Mouse (Mus musculus) forebrain, embryonic 11.5 days (tissue): Measurements from ENCODE around the gene Cyp4f16. TPM values are rescaled to one million over a fixed set of nuclear protein-coding genes. Genes with fewer than 3 reads are reported as not detected.
A peak's percentile ranks its signal among the peaks of the same experiment; 100 is the strongest.
"Not testable (repeated sequence)": the region's sequence is repeated elsewhere in the genome, so short reads cannot be mapped to it uniquely, and the experiment has no call there.

Source experiments
- ATAC-seq: fragments of 200-750 bp; cut with Nextera tagmentation; replicated peaks from 2 replicates; pipeline ENCODE4 v1.8.0; 2017; ENCODE audit warnings: moderate TSS enrichment; ENCODE audit not compliant: low FRiP score
- DNase-seq: peaks from one replicate; pipeline ENCODE4 v3.0.0-alpha.2; 2017; ENCODE audit warnings: low spot score
- H3K27ac ChIP-seq: fragments of 300-500 bp; sonication (generic); 2 replicates; pipeline ENCODE4 v1.5.1; 2014; ENCODE audit warnings: low read depth, low read length
- H3K27me3 ChIP-seq: fragments of 300-500 bp; sonication (generic); 2 replicates; pipeline ENCODE4 v1.6.1; 2014; ENCODE audit warnings: mild to moderate bottlenecking, low read length, mixed read lengths; ENCODE audit not compliant: control insufficient read depth, insufficient read depth
- H3K36me3 ChIP-seq: fragments of 300-500 bp; sonication (generic); 2 replicates; pipeline ENCODE4 v1.6.1; 2014; ENCODE audit warnings: mild to moderate bottlenecking, low read length, moderate library complexity, mixed read lengths; ENCODE audit not compliant: control insufficient read depth, insufficient read depth
- H3K4me1 ChIP-seq: fragments of 300-500 bp; sonication (generic); replicated peaks from 2 replicates; pipeline ENCODE4 v1.6.1; 2014; ENCODE audit warnings: low read length, mixed read lengths; ENCODE audit not compliant: control insufficient read depth, insufficient read depth
- H3K4me2 ChIP-seq: fragments of 300-500 bp; sonication (generic); 2 replicates; pipeline ENCODE4 v1.6.1; 2014; ENCODE audit warnings: low read depth, mild to moderate bottlenecking, low read length, moderate library complexity, mixed read lengths; ENCODE audit not compliant: severe bottlenecking
- H3K4me3 ChIP-seq: fragments of 300-500 bp; sonication (generic); 2 replicates; pipeline ENCODE4 v1.5.1; 2014; ENCODE audit warnings: low read depth, low read length
- H3K9ac ChIP-seq: fragments of 300-500 bp; sonication (generic); 2 replicates; pipeline ENCODE4 v1.6.1; 2014; ENCODE audit warnings: low read length
- H3K9me3 ChIP-seq: fragments of 300-500 bp; sonication (generic); 2 replicates; pipeline ENCODE4 v1.6.1; 2016; ENCODE audit warnings: low read length, mixed read lengths; ENCODE audit not compliant: control insufficient read depth
- WGBS: fragments of 180-500 bp; shearing (Covaris S2); extraction: QIAGEN DNeasy Blood & Tissue Kit; methylation state at CpG from one replicate; pipeline ENCODE4 v1.1.7; 2014; 5-methylcytosine and 5-hydroxymethylcytosine counted together
- polyA plus RNA-seq: library from polyadenylated mRNA; unstranded; fragments of >200 nt; fragmentation: Nextera tagmentation; extraction: Ambion mirVana; gene quantifications from 2 replicates; pipeline ENCODE4 v1.2.1, GENCODE M21; 2014

Cyp4f16 gene
- 13.4 and 13.5 TPM in 2 replicates for polyA plus RNA-seq

GRCm38 (mm10) chr17:32536051-32536866 lies at the start of gene Cyp4f16:
Gene Cyp4f16, plus strand, starts transcription at chr17:32536558.
- 12% methylated on average over 5 of the region's 5 CpGs for WGBS
- DNase-seq = peak; percentile 83
- H3K27ac ChIP-seq = not testable (repeated sequence)

GRCm38 (mm10) chr17:32492349-32492980 lies 43.9 kb upstream of the Cyp4f16 start:
- ATAC-seq = no peak; the same call in 1 of the 2 replicates
- 6% methylated on average over 30 of the region's 30 CpGs for WGBS
- Histone ChIP-seq H3K9me3 (no peaks in the 10 kb centered on the region), H3K4me1 (no peaks in the 10 kb centered on the region), H3K27me3 (no peaks in the 10 kb centered on the region), H3K4me3 (peak overlapping the region; percentile 30), H3K4me2 (peak overlapping the region; percentile 60), H3K9ac (peak overlapping the region; percentile 46), H3K27ac (no peak overlapping the region), H3K36me3 (no peaks in the 10 kb centered on the region)
- peak; percentile 77 for DNase-seq

More at GRCm38 (mm10) chr17:32536051-32536866, at the start of gene Cyp4f16:
- peak within 1 kb of the TSS; percentile 51 for H3K9ac ChIP-seq
- not testable (repeated sequence) for H3K9me3 ChIP-seq, H3K36me3 ChIP-seq, H3K27me3 ChIP-seq, H3K4me1 ChIP-seq
- peak within 1 kb of the TSS; percentile 32 for H3K4me3 ChIP-seq
- peak; percentile 82 for ATAC-seq
- H3K4me2 ChIP-seq = peak within 1 kb of the TSS; percentile 52

GRCm38 (mm10) chr17:32494601-32495000 lies 41.8 kb upstream of the Cyp4f16 start:
- Histone ChIP-seq H3K9ac (no peak overlapping the region), H3K27me3 (no peaks in the 10 kb centered on the region), H3K4me2 (no peak overlapping the region), H3K27ac (no peak overlapping the region), H3K4me3 (no peak overlapping the region), H3K36me3 (no peaks in the 10 kb centered on the region), H3K4me1 (no peaks in the 10 kb centered on the region), H3K9me3 (no peaks in the 10 kb centered on the region)
- 68% methylated on average over 1 of the region's 1 CpGs for WGBS
- ATAC-seq (no peak), DNase-seq (peak; percentile 68)

- H3K36me3 ChIP-seq, H3K9ac ChIP-seq, H3K4me3 ChIP-seq, H3K27ac ChIP-seq, H3K4me1 ChIP-seq, DNase-seq, ATAC-seq, H3K27me3 ChIP-seq, H3K9me3 ChIP-seq, H3K4me2 ChIP-seq: not testable (repeated sequence)
- 89% methylated on average over 4 of the region's 4 CpGs for WGBS
Measured at GRCm38 (mm10) chr17:32500511-32500910, 35.8 kb upstream of the Cyp4f16 start.

DNA sequence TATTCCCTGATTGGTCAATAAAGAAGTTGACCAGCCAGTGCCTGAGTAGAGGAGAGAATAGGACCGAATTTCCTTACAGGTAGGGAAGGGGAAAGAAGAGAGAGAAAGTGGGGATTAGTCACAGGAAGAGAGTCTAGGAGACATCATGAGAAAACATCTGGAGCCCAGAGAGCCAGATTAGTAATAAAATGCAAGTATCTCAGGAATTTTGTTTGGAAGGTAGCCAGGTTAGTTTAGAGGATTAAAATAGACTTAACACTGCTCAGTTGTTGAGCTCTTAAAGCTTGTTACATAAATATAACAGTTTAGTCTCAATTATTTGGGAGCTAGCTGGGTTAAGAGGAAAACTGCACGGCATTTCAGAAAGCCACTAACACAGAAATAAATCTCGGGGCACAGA lies 35.3 kb upstream of the Cyp4f16 start:
- 80% methylated on average over 3 of the region's 3 CpGs for WGBS
- Histone ChIP-seq H3K36me3 (no peaks in the 10 kb centered on the region), H3K9ac (no peak overlapping the region), H3K9me3 (no peaks in the 10 kb centered on the region), H3K27ac (no peak overlapping the region), H3K4me3 (no peak overlapping the region), H3K4me2 (no peak overlapping the region), H3K4me1 (no peaks in the 10 kb centered on the region), H3K27me3 (no peaks in the 10 kb centered on the region)
- ATAC-seq (no peak), DNase-seq (no peak)

- no peaks in the 10 kb centered on the region for H3K9me3 ChIP-seq
- no peak overlapping the region for H3K27ac ChIP-seq
- no peak overlapping the region for H3K9ac ChIP-seq
- WGBS = 80% methylated on average over 2 of the region's 2 CpGs
- no peak overlapping the region for H3K4me2 ChIP-seq
- no peak for DNase-seq
- H3K27me3 ChIP-seq = no peaks in the 10 kb centered on the region
- H3K4me3 ChIP-seq = no peak overlapping the region
- peaks cover 4% of the 10 kb centered on the region; the same call in 1 of the 2 replicates for H3K4me1 ChIP-seq
- no peak for ATAC-seq
- no peaks in the 10 kb centered on the region for H3K36me3 ChIP-seq
Measured at GRCm38 (mm10) chr17:32503111-32503510, 33.2 kb upstream of the Cyp4f16 start.

DNA sequence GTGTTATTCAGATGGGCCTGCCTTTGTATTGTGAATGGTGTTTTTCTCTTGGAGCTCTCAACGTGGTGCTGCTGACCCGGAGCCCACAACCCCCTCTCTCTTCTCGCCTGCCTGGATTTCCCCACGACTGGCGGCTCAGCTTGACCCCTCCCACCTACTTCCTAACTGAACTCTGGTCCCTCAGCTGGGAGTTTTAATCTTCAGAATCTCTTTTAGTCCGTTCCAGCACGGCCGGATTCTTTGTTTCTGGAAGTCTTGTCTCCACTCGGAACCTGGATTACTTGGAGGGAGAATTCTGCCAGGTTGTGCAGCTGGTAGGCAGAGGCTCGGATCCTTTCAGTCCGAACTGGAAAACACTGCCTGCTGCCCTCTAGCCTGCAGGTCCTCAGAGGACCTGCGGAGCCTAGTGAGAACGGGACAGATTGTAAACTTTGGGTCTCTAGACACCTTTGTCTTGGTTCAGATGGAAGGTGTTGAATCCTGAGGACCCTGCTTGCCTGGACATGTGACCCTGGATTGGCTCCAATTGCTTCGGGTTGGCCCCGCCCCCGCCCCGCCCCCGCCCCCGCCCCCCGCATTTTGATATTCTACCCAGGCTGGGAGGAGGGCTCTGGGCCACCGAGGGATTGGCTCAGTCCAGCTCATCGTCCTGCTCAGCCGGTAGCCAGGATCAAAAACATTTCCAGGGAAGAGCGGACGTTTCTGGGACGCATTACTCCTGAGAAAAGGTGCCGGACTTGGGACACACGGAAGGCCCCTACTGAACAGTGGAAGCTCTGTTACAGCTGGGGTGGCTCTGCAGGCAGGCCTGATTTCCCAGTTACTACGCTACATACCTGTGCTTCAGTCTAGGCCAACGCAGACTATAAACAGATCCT lies 30.3 kb upstream of the Cyp4f16 start, which contains the start of gene Cyp4f17:
Gene Cyp4f17 (plus strand): TSS at position 200 of the 878 bp plus-strand sequence.
- no peaks in the 10 kb centered on the region for H3K9me3 ChIP-seq
- 1% methylated on average over 28 of the region's 30 CpGs for WGBS
- peak within 1 kb of the TSS; percentile 38 for H3K4me3 ChIP-seq
- H3K36me3 ChIP-seq = no peaks in the 10 kb centered on the region
- peak; percentile 94 for ATAC-seq
- peaks cover 4% of the 10 kb centered on the region; the same call in 1 of the 2 replicates for H3K4me1 ChIP-seq
- H3K27me3 ChIP-seq = no peaks in the 10 kb centered on the region
- peak; percentile 90 for DNase-seq
- H3K4me2 ChIP-seq = peak within 1 kb of the TSS; percentile 86
- peak within 1 kb of the TSS; percentile 75 for H3K27ac ChIP-seq
- peak within 1 kb of the TSS; percentile 65 for H3K9ac ChIP-seq

DNA sequence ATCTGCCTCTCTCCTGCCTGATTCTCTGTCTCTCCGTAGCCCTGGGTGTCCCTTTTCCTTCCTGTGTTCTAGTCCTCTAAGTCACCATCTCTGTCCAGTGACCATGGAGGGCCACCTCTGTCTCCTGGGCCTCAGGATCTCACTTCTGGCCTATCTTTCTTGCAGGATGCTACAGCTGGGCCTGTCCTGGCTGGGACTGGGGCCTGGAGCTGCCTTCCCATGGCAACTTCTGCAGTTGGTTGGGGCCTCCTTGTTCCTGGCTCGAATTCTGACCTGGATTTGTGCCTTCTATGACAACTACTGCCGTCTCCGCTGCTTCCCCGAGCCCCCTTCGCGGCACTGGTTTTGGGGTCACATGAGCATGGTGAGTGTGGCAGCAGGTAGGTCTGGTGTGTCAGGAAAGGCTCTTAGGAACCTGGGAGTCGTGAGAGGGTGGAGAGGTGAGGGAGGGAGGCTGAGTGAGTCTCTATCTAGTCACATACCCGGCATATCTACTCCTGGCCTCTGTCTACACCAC lies 29.6 kb upstream of the Cyp4f16 start:
- peaks cover 4% of the 10 kb centered on the region; the same call in 1 of the 2 replicates for H3K4me1 ChIP-seq
- 39% methylated on average over 9 of the region's 9 CpGs for WGBS
- peak overlapping the region; percentile 86 for H3K4me2 ChIP-seq
- no peaks in the 10 kb centered on the region for H3K36me3 ChIP-seq
- H3K9me3 ChIP-seq = no peaks in the 10 kb centered on the region
- ATAC-seq = no peak; the same call in 1 of the 2 replicates
- H3K27me3 ChIP-seq = no peaks in the 10 kb centered on the region
- DNase-seq = no peak
- H3K9ac ChIP-seq = peak overlapping the region; percentile 48
- H3K27ac ChIP-seq = peak overlapping the region; percentile 25; the same call in 1 of the 2 replicates
- peak overlapping the region; percentile 38 for H3K4me3 ChIP-seq
